Mouse (Mus musculus) central nervous system, embryonic 14 days (tissue): ENCODE data around the gene Oosp3. TPM values are rescaled to one million over a fixed set of nuclear protein-coding genes. Genes with fewer than 3 reads are reported as not detected.

Experiments used
- polyA plus RNA-seq: library from polyadenylated mRNA; depleted of rRNA; stranded (reverse); fragments of >200 nt; gene quantifications from 2 replicates; pipeline ENCODE4 v1.2.3, GENCODE M21; 2012; rRNA removed

The Oosp3 gene
- polyA plus RNA-seq: not detected in 2 replicates

GRCm38 (mm10) chr19:11696755-11697154 lies at the start of gene Oosp3:
Gene Oosp3, plus strand, starts transcription at chr19:11697055.

GRCm38 (mm10) chr19:11660459-11660858 lies 36.4 kb upstream of the Oosp3 start, which contains the start of gene Oosp2:
Gene Oosp2, minus strand, starts transcription at chr19:11660559.

GRCm38 (mm10) chr19:11690839-11691238 lies 6.0 kb upstream of the Oosp3 start, which contains the start of gene Oosp1:
Gene Oosp1, minus strand, starts transcription at chr19:11691150.

GRCm38 (mm10) chr19:11747298-11747697 lies 50.4 kb downstream of the Oosp3 start, which contains the start of gene Gif:
Gene Gif, plus strand, starts transcription at chr19:11747554.

Other genes with a start within 250 kb of the Oosp3 start
- 4.0 and 4.7 TPM in 2 replicates for gene Ms4a6c, start 227.7 kb upstream of the Oosp3 start, polyA plus RNA-seq
- 0.09 and 0.10 TPM in 2 replicates for gene Gm8369, start 211.1 kb upstream of the Oosp3 start, polyA plus RNA-seq
- gene Ms4a6b, start 180.5 kb upstream of the Oosp3 start, polyA plus RNA-seq: 3.5 and 3.6 TPM in 2 replicates
- 0.06 and 0.20 TPM in 2 replicates for gene Ms4a4d, start 160.3 kb upstream of the Oosp3 start, polyA plus RNA-seq
- 3.3 and 4.4 TPM in 2 replicates for gene Ms4a6d, start 92.2 kb upstream of the Oosp3 start, polyA plus RNA-seq
- gene Ms4a2, start 73.3 kb upstream of the Oosp3 start, polyA plus RNA-seq: 0.05 and 0.15 TPM in 2 replicates
- 0.14 and 0.24 TPM in 2 replicates for gene Ms4a3, start 56.2 kb upstream of the Oosp3 start, polyA plus RNA-seq
- not detected in 2 replicates for gene Oosp2, start 36.5 kb upstream of the Oosp3 start, polyA plus RNA-seq
- gene Oosp1, start 5.9 kb upstream of the Oosp3 start, polyA plus RNA-seq: not detected in 2 replicates
- gene Gif, start 50.5 kb downstream of the Oosp3 start, polyA plus RNA-seq: not detected in 2 replicates
- gene Mrpl16, start 73.3 kb downstream of the Oosp3 start, polyA plus RNA-seq: 32.7 and 34.8 TPM in 2 replicates
- 27.9 and 31.0 TPM in 2 replicates for gene Stx3, start 122.3 kb downstream of the Oosp3 start, polyA plus RNA-seq
- gene Olfr1417, start 142.2 kb downstream of the Oosp3 start, polyA plus RNA-seq: not detected in 2 replicates
- gene Olfr1418, start 164.0 kb downstream of the Oosp3 start, polyA plus RNA-seq: not detected in 2 replicates
- 0.06 TPM in 1 of 2 replicates, not detected in the other for gene Olfr1419, start 178.1 kb downstream of the Oosp3 start, polyA plus RNA-seq
- gene Olfr1420, start 189.5 kb downstream of the Oosp3 start, polyA plus RNA-seq: not detected in 2 replicates
- gene Patl1, start 215.3 kb downstream of the Oosp3 start, polyA plus RNA-seq: 31.4 and 33.7 TPM in 2 replicates